Mouse (Mus musculus): ENCODE results near the gene Stk16. TPM values are rescaled to one million over a fixed set of nuclear protein-coding genes. Genes with fewer than 3 reads are reported as not detected.
A peak's percentile ranks its signal among the peaks of the same experiment; 100 is the strongest.
"Not testable (repeated sequence)": the region's sequence is repeated elsewhere in the genome, so short reads cannot be mapped to it uniquely, and the experiment has no call there.

Gene Stk16
- polyA plus RNA-seq, 1 experiment from 2014 or later: 130 TPM

GRCm38 (mm10) chr1:75227653-75228052 lies 17.0 kb downstream of the Stk16 start:
- DNase-seq (ENCODE audit: low spot score) (no peak), ATAC-seq (no peak)
- Histone ChIP-seq H3K4me2 (ENCODE audit: low read length) (no peak overlapping the region), H3K9ac (ENCODE audit: low read length) (no peak overlapping the region), H3K27ac (ENCODE audit: low read depth, low read length) (no peak overlapping the region), H3K4me1 (ENCODE audit: control insufficient read depth, insufficient read depth, low read length) (no peaks in the 10 kb centered on the region), H3K27me3 (replicated peaks; ENCODE audit: control insufficient read depth, insufficient read depth, low read length) (no peaks in the 10 kb centered on the region), H3K9me3 (replicated peaks; ENCODE audit: control insufficient read depth, low read length) (no peaks in the 10 kb centered on the region), H3K36me3 (ENCODE audit: control insufficient read depth, insufficient read depth, low read length) (no peaks in the 10 kb centered on the region), H3K4me3 (ENCODE audit: low read depth, low read length) (no peak overlapping the region)
- WGBS: 78% methylated on average over 1 of the region's 1 CpGs

- DNase-seq (ENCODE audit: low spot score): no peak
These were observed 18.5 kb downstream of the Stk16 start for GRCm38 (mm10) chr1:75229158-75229557.

GRCm38 (mm10) chr1:75230335-75230994 lies 19.8 kb downstream of the Stk16 start:
- Histone ChIP-seq H3K9me3 (replicated peaks; ENCODE audit: control insufficient read depth, low read length) (no peaks in the 10 kb centered on the region), H3K27ac (ENCODE audit: low read depth, low read length) (no peak overlapping the region), H3K9ac (ENCODE audit: low read length) (no peak overlapping the region), H3K36me3 (ENCODE audit: control insufficient read depth, insufficient read depth, low read length) (no peaks in the 10 kb centered on the region), H3K4me1 (ENCODE audit: control insufficient read depth, insufficient read depth, low read length) (no peaks in the 10 kb centered on the region), H3K27me3 (replicated peaks; ENCODE audit: control insufficient read depth, insufficient read depth, low read length) (no peaks in the 10 kb centered on the region), H3K4me3 (ENCODE audit: low read depth, low read length) (no peak overlapping the region), H3K4me2 (ENCODE audit: low read length) (no peak overlapping the region)
- no peak for DNase-seq (ENCODE audit: low spot score)
- WGBS: 79% methylated on average over 7 of the region's 7 CpGs
- ATAC-seq: no peak

More at GRCm38 (mm10) chr1:75229158-75229557, 18.5 kb downstream of the Stk16 start:
- 69% methylated on average over 4 of the region's 4 CpGs for WGBS
- Histone ChIP-seq H3K9me3 (replicated peaks; ENCODE audit: control insufficient read depth, low read length) (no peaks in the 10 kb centered on the region), H3K4me3 (ENCODE audit: low read depth, low read length) (no peak overlapping the region), H3K27me3 (replicated peaks; ENCODE audit: control insufficient read depth, insufficient read depth, low read length) (no peaks in the 10 kb centered on the region), H3K4me1 (ENCODE audit: control insufficient read depth, insufficient read depth, low read length) (no peaks in the 10 kb centered on the region), H3K27ac (ENCODE audit: low read depth, low read length) (no peak overlapping the region), H3K9ac (ENCODE audit: low read length) (no peak overlapping the region), H3K36me3 (ENCODE audit: control insufficient read depth, insufficient read depth, low read length) (no peaks in the 10 kb centered on the region), H3K4me2 (ENCODE audit: low read length) (no peak overlapping the region)
- ATAC-seq: no peak

GRCm38 (mm10) chr1:75231224-75231623 lies 20.6 kb downstream of the Stk16 start:
- Histone ChIP-seq H3K4me3 (ENCODE audit: low read depth, low read length) (no peak overlapping the region), H3K27ac (ENCODE audit: low read depth, low read length) (no peak overlapping the region), H3K36me3 (ENCODE audit: control insufficient read depth, insufficient read depth, low read length) (no peaks in the 10 kb centered on the region), H3K4me2 (ENCODE audit: low read length) (no peak overlapping the region), H3K9ac (ENCODE audit: low read length) (no peak overlapping the region), H3K9me3 (replicated peaks; ENCODE audit: control insufficient read depth, low read length) (no peaks in the 10 kb centered on the region), H3K4me1 (ENCODE audit: control insufficient read depth, insufficient read depth, low read length) (no peaks in the 10 kb centered on the region), H3K27me3 (replicated peaks; ENCODE audit: control insufficient read depth, insufficient read depth, low read length) (no peaks in the 10 kb centered on the region)
- DNase-seq (ENCODE audit: low spot score): no peak
- 77% methylated on average over 4 of the region's 4 CpGs for WGBS
- ATAC-seq: no peak

- Histone ChIP-seq H3K4me1 (ENCODE audit: control insufficient read depth, insufficient read depth, low read length) (no peaks in the 10 kb centered on the region), H3K9me3 (replicated peaks; ENCODE audit: control insufficient read depth, low read length) (no peaks in the 10 kb centered on the region), H3K36me3 (ENCODE audit: control insufficient read depth, insufficient read depth, low read length) (no peaks in the 10 kb centered on the region), H3K27ac (ENCODE audit: low read depth, low read length) (no peak within 1 kb of the TSS), H3K4me3 (ENCODE audit: low read depth, low read length) (no peak within 1 kb of the TSS), H3K9ac (ENCODE audit: low read length) (no peak within 1 kb of the TSS), H3K27me3 (replicated peaks; ENCODE audit: control insufficient read depth, insufficient read depth, low read length) (no peaks in the 10 kb centered on the region), H3K4me2 (ENCODE audit: low read length) (no peak within 1 kb of the TSS)
- ATAC-seq: no peak
- 66% methylated on average over 5 of the region's 5 CpGs for WGBS
- no peak for DNase-seq (ENCODE audit: low spot score)
These were observed 21.1 kb downstream of the Stk16 start, which contains the start of gene A630095N17Rik for GRCm38 (mm10) chr1:75231664-75232152. A630095N17Rik (minus strand) TSS chr1:75232102.

- not testable (repeated sequence) for H3K4me1 ChIP-seq (ENCODE audit: control insufficient read depth, insufficient read depth, low read length); ATAC-seq; H3K9me3 ChIP-seq (replicated peaks; ENCODE audit: control insufficient read depth, low read length); H3K27me3 ChIP-seq (replicated peaks; ENCODE audit: control insufficient read depth, insufficient read depth, low read length); H3K27ac ChIP-seq (ENCODE audit: low read depth, low read length); H3K36me3 ChIP-seq (ENCODE audit: control insufficient read depth, insufficient read depth, low read length); H3K4me2 ChIP-seq (ENCODE audit: low read length); H3K9ac ChIP-seq (ENCODE audit: low read length); H3K4me3 ChIP-seq (ENCODE audit: low read depth, low read length); DNase-seq (ENCODE audit: low spot score)
- 73% methylated on average over 4 of the region's 4 CpGs for whole genome bisulfite sequencing
These were observed 21.9 kb downstream of the Stk16 start for GRCm38 (mm10) chr1:75232489-75232888.

GRCm38 (mm10) chr1:75234606-75235005 lies 24.0 kb downstream of the Stk16 start:
- ATAC-seq (peak; percentile 69; the same call in 1 of the 2 replicates), DNase-seq (ENCODE audit: low spot score) (peak; percentile 87)
- Histone ChIP-seq H3K9ac (ENCODE audit: low read length) (no peak overlapping the region), H3K9me3 (replicated peaks; ENCODE audit: control insufficient read depth, low read length) (no peaks in the 10 kb centered on the region), H3K4me3 (ENCODE audit: low read depth, low read length) (no peak overlapping the region), H3K4me2 (ENCODE audit: low read length) (0 out of 2 replicates have a peak overlapping the region, but pooled peaks have one; percentile 14), H3K27ac (ENCODE audit: low read depth, low read length) (no peak overlapping the region), H3K36me3 (ENCODE audit: control insufficient read depth, insufficient read depth, low read length) (peaks cover 2% of the 10 kb centered on the region; the same call in 1 of the 2 replicates), H3K4me1 (ENCODE audit: control insufficient read depth, insufficient read depth, low read length) (peaks cover 9% of the 10 kb centered on the region; the same call in 1 of the 2 replicates), H3K27me3 (replicated peaks; ENCODE audit: control insufficient read depth, insufficient read depth, low read length) (no peaks in the 10 kb centered on the region)
- 2% methylated on average over 8 of the region's 8 CpGs for WGBS

GRCm38 (mm10) chr1:75236117-75237050 lies 25.7 kb downstream of the Stk16 start, which contains the start of gene Dnajb2:
Dnajb2 (plus strand) TSS chr1:75236406.
- under 1% methylated on average over 57 of the region's 64 CpGs for WGBS
- peak within 1 kb of the TSS; percentile 92 for H3K4me2 ChIP-seq (ENCODE audit: low read length)
- H3K4me3 ChIP-seq (ENCODE audit: low read depth, low read length): peak within 1 kb of the TSS; percentile 63
- ATAC-seq (peak; percentile 87), DNase-seq (ENCODE audit: low spot score) (peak; percentile 78)
- H3K36me3 ChIP-seq (ENCODE audit: control insufficient read depth, insufficient read depth, low read length): peaks cover 16% of the 10 kb centered on the region
- peak within 1 kb of the TSS; percentile 76 for H3K27ac ChIP-seq (ENCODE audit: low read depth, low read length)
- no peaks in the 10 kb centered on the region for H3K9me3 ChIP-seq (replicated peaks; ENCODE audit: control insufficient read depth, low read length)
- peaks cover 9% of the 10 kb centered on the region; the same call in 1 of the 2 replicates for H3K4me1 ChIP-seq (ENCODE audit: control insufficient read depth, insufficient read depth, low read length)
- H3K9ac ChIP-seq (ENCODE audit: low read length): peak within 1 kb of the TSS; percentile 87
- H3K27me3 ChIP-seq (replicated peaks; ENCODE audit: control insufficient read depth, insufficient read depth, low read length): no peaks in the 10 kb centered on the region

All from forebrain, embryonic 14.5 days (tissue).